ENCODE assay signal across 32 mouse cellular contexts in genomic region chr14:11776566-11776965, GRCm38 (mm10).
"Had no signal": no experiment of that assay in that cellular context is flagged by ENCODE, and none has a peak within 500 bp of the region (broad histone marks: within the 10 kb centered on the region; RNA-seq: fewer than 3 reads in every experiment).

No protein-coding gene starts in this region.

- H3K27ac ChIP-seq: limb, embryonic 10.5 days; limb, embryonic 12.5 days; limb, embryonic 13.5 days; limb, embryonic 15.5 days; liver, embryonic 12.5 days; liver, embryonic 13.5 days; liver, embryonic 14.5 days; liver, embryonic 15.5 days; lung, embryonic 15.5 days; macrophage; midbrain, embryonic 10.5 days; midbrain, embryonic 12.5 days; midbrain, embryonic 13.5 days; midbrain, embryonic 15.5 days; neural tube, embryonic 12.5 days had no signal

- H3K4me3 ChIP-seq: limb, embryonic 10.5 days; limb, embryonic 12.5 days; limb, embryonic 13.5 days; limb, embryonic 15.5 days; liver, embryonic 12.5 days; liver, embryonic 13.5 days; liver, embryonic 15.5 days; lung, embryonic 15.5 days; megakaryocyte, embryonic 14.5 days; midbrain, embryonic 10.5 days; midbrain, embryonic 12.5 days; midbrain, embryonic 13.5 days; midbrain, embryonic 15.5 days; myocyte; neural tube, embryonic 12.5 days had no signal

- ATAC-seq: liver, embryonic 12.5 days; liver, postnatal 0 days; lung, postnatal 0 days; midbrain, embryonic 13.5 days; midbrain, embryonic 15.5 days; midbrain, embryonic 16.5 days had no signal

- H3K27me3 ChIP-seq: limb, embryonic 12.5 days; limb, embryonic 13.5 days; limb, embryonic 15.5 days; liver, embryonic 12.5 days; liver, embryonic 13.5 days; liver, embryonic 15.5 days; lung, embryonic 15.5 days; megakaryocyte, embryonic 14.5 days; midbrain, embryonic 12.5 days; midbrain, embryonic 13.5 days; midbrain, embryonic 15.5 days; neural tube, embryonic 12.5 days had no signal

- DNase-seq: left cerebral cortex, postnatal 4 days; liver; liver, embryonic 13.5 days; liver, postnatal 0 days; lung, adult 18-20 months; lung, adult 2 months; lung, embryonic 14.5 days; lung, postnatal 10 days; lung, postnatal 14 days; lung, postnatal 36 days; lung, postnatal 4 days; midbrain, embryonic 14.5 days had no signal

- H3K4me2 ChIP-seq: limb, embryonic 12.5 days; limb, embryonic 13.5 days; limb, embryonic 15.5 days; liver, embryonic 11.5 days; liver, embryonic 12.5 days; liver, embryonic 13.5 days; liver, embryonic 15.5 days; lung, embryonic 14.5 days; lung, embryonic 15.5 days; midbrain, embryonic 11.5 days; midbrain, embryonic 12.5 days; midbrain, embryonic 13.5 days; midbrain, embryonic 15.5 days; neural tube, embryonic 12.5 days had no signal

- H3K9me3 ChIP-seq: limb, embryonic 10.5 days; limb, embryonic 12.5 days; limb, embryonic 13.5 days; limb, embryonic 15.5 days; liver, embryonic 12.5 days; liver, embryonic 13.5 days; liver, embryonic 15.5 days; lung, embryonic 15.5 days; midbrain, embryonic 10.5 days; midbrain, embryonic 12.5 days; midbrain, embryonic 13.5 days; midbrain, embryonic 15.5 days; neural tube, embryonic 12.5 days had no signal

- H3K9ac ChIP-seq: limb, embryonic 12.5 days; limb, embryonic 13.5 days; limb, embryonic 15.5 days; liver, embryonic 12.5 days; liver, embryonic 13.5 days; liver, embryonic 14.5 days; liver, embryonic 15.5 days; liver, postnatal 0 days; lung, embryonic 14.5 days; lung, embryonic 15.5 days; midbrain, embryonic 12.5 days; midbrain, embryonic 13.5 days; midbrain, embryonic 15.5 days; neural tube, embryonic 12.5 days had no signal

- H3K4me1 ChIP-seq: liver, embryonic 15.5 days; megakaryocyte, embryonic 14.5 days had no signal

- H3K36me3 ChIP-seq: limb, embryonic 10.5 days; limb, embryonic 12.5 days; limb, embryonic 13.5 days; limb, embryonic 15.5 days; liver, embryonic 12.5 days; liver, embryonic 13.5 days; liver, embryonic 15.5 days; lung, embryonic 15.5 days; midbrain, embryonic 10.5 days; midbrain, embryonic 12.5 days; midbrain, embryonic 13.5 days; midbrain, embryonic 15.5 days; neural tube, embryonic 12.5 days had no signal
